Mouse (Mus musculus) E14TG2a.4 (cell line): ENCODE results near the gene Ppm1h.

Source experiments
- CTCF ChIP-seq: conservative IDR thresholded peaks from 2 replicates; pipeline ENCODE4 v1.5.1; 2014; ENCODE audit warnings: low read length
- NANOG ChIP-seq: IDR thresholded peaks from 2 replicates; pipeline ENCODE4 v1.6.1; 2014; ENCODE audit warnings: borderline replicate concordance, low read length, mixed read lengths
- POU5F1 ChIP-seq: IDR thresholded peaks from 2 replicates; pipeline ENCODE4 v1.6.1; 2014; ENCODE audit warnings: low read length, borderline replicate concordance

GRCm38 (mm10) chr10:122753924-122754307 lies 75.4 kb downstream of the Ppm1h start:
- TF ChIP-seq CTCF, result no peak
- no peak for TF ChIP-seq NANOG
- TF ChIP-seq POU5F1, result no peak
